Mouse (Mus musculus) midbrain, embryonic 14.5 days (tissue): Measurements from ENCODE around the gene Tpst1. TPM values are rescaled to one million over a fixed set of nuclear protein-coding genes. Genes with fewer than 3 reads are reported as not detected.

Source experiments
- ATAC-seq: fragments of 200-750 bp; cut with Nextera tagmentation; 2 replicates; pipeline ENCODE4 v1.8.0; 2017; ENCODE audit warnings: moderate number of reproducible peaks, moderate library complexity; ENCODE audit not compliant: low FRiP score, low TSS enrichment
- DNase-seq: peaks from one replicate; pipeline ENCODE4 v3.0.0-alpha.2; 2015
- H3K27ac ChIP-seq: fragments of 300-500 bp; sonication (generic); replicated peaks from 2 replicates; pipeline ENCODE4 v1.5.1; 2014; ENCODE audit warnings: mild to moderate bottlenecking, low read depth, low read length, moderate library complexity
- H3K27me3 ChIP-seq: fragments of 300-500 bp; sonication (generic); 2 replicates; pipeline ENCODE4 v1.6.1; 2014; ENCODE audit warnings: low read length, control low read depth, mixed read lengths; ENCODE audit not compliant: control insufficient read depth, insufficient read depth
- H3K36me3 ChIP-seq: fragments of 300-500 bp; sonication (generic); 2 replicates; pipeline ENCODE4 v1.6.1; 2014; ENCODE audit warnings: low read length, control low read depth; ENCODE audit not compliant: control insufficient read depth, insufficient read depth
- H3K4me1 ChIP-seq: fragments of 300-500 bp; sonication (generic); 2 replicates; pipeline ENCODE4 v1.6.1; 2014; ENCODE audit warnings: mild to moderate bottlenecking, antibody characterized with exemption, low read length, control low read depth; ENCODE audit not compliant: control insufficient read depth, insufficient read depth
- H3K4me2 ChIP-seq: fragments of 300-500 bp; sonication (generic); 2 replicates; pipeline ENCODE4 v1.6.1; 2014; ENCODE audit warnings: mild to moderate bottlenecking, low read length, moderate library complexity
- H3K4me3 ChIP-seq: fragments of 300-500 bp; sonication (generic); replicated peaks from 2 replicates; pipeline ENCODE4 v1.5.1; 2014; ENCODE audit warnings: low read depth, low read length
- H3K9ac ChIP-seq: fragments of 300-500 bp; sonication (generic); replicated peaks from 2 replicates; pipeline ENCODE4 v1.6.1; 2014; ENCODE audit warnings: mild to moderate bottlenecking, low read length, moderate library complexity
- H3K9me3 ChIP-seq: fragments of 300-500 bp; sonication (generic); 2 replicates; pipeline ENCODE4 v1.6.1; 2016; ENCODE audit warnings: low read length, control low read depth, mixed read lengths; ENCODE audit not compliant: control insufficient read depth
- WGBS: fragments of 180-500 bp; shearing (Covaris S2); extraction: QIAGEN DNeasy Blood & Tissue Kit; methylation state at CpG from one replicate; pipeline ENCODE4 v1.1.7; 2014; 5-methylcytosine and 5-hydroxymethylcytosine counted together
- polyA plus RNA-seq: library from polyadenylated mRNA; unstranded; fragments of >200 nt; fragmentation: Nextera tagmentation; extraction: Ambion mirVana; gene quantifications from 2 replicates; pipeline ENCODE4 v1.2.1, GENCODE M21; 2014

Gene Tpst1
- polyA plus RNA-seq, 1 experiment from 2014 or later: 55.8 TPM

DNA sequence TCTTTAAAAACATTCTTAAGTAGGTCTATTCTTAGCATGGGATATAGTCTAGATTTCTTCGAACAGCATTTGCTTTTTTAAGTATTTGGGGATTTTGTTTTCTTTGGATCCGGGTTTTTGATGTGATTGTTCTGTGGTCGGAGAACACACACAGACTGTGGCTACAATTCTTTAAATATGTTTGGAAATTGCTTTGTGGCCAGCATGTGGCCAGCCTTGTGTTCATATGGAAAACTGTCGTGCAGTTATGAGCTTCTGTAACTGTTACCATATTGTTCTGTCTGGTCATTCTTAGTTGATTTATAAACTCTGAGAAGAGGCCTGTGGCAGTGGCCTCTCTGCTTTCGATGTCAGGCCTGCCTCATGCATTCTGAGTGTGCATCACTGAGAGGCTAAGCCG lies 44.8 kb downstream of the Tpst1 start:
- Histone ChIP-seq H3K36me3 (peaks cover 19% of the 10 kb centered on the region), H3K27me3 (no peaks in the 10 kb centered on the region), H3K4me3 (no peak overlapping the region), H3K4me1 (no peaks in the 10 kb centered on the region), H3K9ac (no peak overlapping the region), H3K9me3 (no peaks in the 10 kb centered on the region), H3K27ac (no peak overlapping the region), H3K4me2 (no peak overlapping the region)
- WGBS: 91% methylated on average over 6 of the region's 6 CpGs
- no peak for DNase-seq
- ATAC-seq: no peak

DNA sequence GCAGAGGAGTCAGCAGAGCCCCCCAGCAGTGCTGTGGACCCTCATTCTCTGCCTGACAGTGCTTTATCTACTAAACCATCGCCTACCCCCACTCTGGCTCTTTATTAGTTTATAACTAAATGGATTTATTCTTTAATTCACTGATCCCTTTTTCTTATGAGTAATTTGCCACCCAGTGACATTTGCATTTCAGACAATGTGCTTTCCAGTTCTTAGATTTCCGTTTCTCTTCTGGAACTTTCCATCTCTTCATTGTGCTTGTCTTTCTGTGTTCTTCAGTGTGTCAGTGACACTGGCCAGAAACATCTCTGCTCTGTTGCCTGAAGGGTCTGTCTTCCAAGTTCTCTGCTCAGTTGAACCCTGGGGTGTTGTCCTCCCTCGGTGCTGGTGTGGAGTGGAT lies 46.1 kb downstream of the Tpst1 start:
- WGBS: 80% methylated on average over 3 of the region's 3 CpGs

GRCm38 (mm10) chr5:130120070-130120736 lies 47.1 kb downstream of the Tpst1 start:
- Histone ChIP-seq H3K36me3 (peaks cover 8% of the 10 kb centered on the region; the same call in 1 of the 2 replicates), H3K27ac (no peak overlapping the region)

More for the DNA sequence above, 46.1 kb downstream of the Tpst1 start:
- H3K4me3 ChIP-seq: no peak overlapping the region
- H3K4me1 ChIP-seq: no peaks in the 10 kb centered on the region
- H3K9ac ChIP-seq: no peak overlapping the region
- H3K27me3 ChIP-seq: no peaks in the 10 kb centered on the region
- 0 out of 2 replicates have a peak overlapping the region, but pooled peaks have one; percentile 13 for H3K27ac ChIP-seq
- H3K36me3 ChIP-seq: peaks cover 18% of the 10 kb centered on the region
- no peak for ATAC-seq
- DNase-seq: no peak
- no peaks in the 10 kb centered on the region for H3K9me3 ChIP-seq
- no peak overlapping the region for H3K4me2 ChIP-seq

GRCm38 (mm10) chr5:130120904-130121303 lies 47.8 kb downstream of the Tpst1 start:
- H3K27ac ChIP-seq: no peak overlapping the region
- ATAC-seq (no peak), DNase-seq (peak; percentile 20)
- H3K27me3 ChIP-seq: no peaks in the 10 kb centered on the region
- WGBS: 49% methylated on average over 6 of the region's 6 CpGs
- 0 out of 2 replicates have a peak, but pooled peaks cover 7% of the 10 kb centered on the region for H3K36me3 ChIP-seq
- H3K4me3 ChIP-seq: no peak overlapping the region
- no peak overlapping the region for H3K9ac ChIP-seq
- no peaks in the 10 kb centered on the region for H3K9me3 ChIP-seq
- no peaks in the 10 kb centered on the region for H3K4me1 ChIP-seq
- H3K4me2 ChIP-seq: no peak overlapping the region

More at GRCm38 (mm10) chr5:130120070-130120736, 47.1 kb downstream of the Tpst1 start:
- no peak for DNase-seq
- no peak for ATAC-seq
- Histone ChIP-seq H3K9me3 (no peaks in the 10 kb centered on the region), H3K9ac (no peak overlapping the region), H3K27me3 (no peaks in the 10 kb centered on the region), H3K4me1 (no peaks in the 10 kb centered on the region), H3K4me2 (no peak overlapping the region), H3K4me3 (no peak overlapping the region)
- 90% methylated on average over 12 of the region's 12 CpGs for WGBS

DNA sequence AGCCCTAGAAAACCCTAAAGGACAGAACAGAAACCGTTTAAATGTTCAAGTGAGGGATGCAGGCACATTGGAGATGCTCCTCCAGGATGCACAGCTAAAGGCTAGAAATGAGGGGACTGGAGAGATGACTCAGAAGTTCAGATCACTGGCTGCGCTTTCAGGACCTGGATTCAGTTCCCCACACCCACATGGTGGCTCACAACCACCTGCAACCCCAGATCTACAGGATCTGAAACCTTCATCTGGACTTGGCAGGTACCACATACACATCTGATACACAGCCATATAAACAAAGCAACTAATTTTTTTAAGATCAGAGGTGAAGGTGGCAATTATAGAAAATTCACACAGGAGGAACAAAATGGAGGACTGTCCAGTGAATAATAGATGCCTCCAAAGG lies 49.2 kb downstream of the Tpst1 start:
- 91% methylated on average over 2 of the region's 2 CpGs for whole genome bisulfite sequencing
- no peak overlapping the region for H3K4me3 ChIP-seq
- H3K9me3 ChIP-seq: no peaks in the 10 kb centered on the region
- no peak overlapping the region for H3K4me2 ChIP-seq
- no peak for DNase-seq
- ATAC-seq: no peak
- no peak overlapping the region for H3K27ac ChIP-seq
- H3K27me3 ChIP-seq: no peaks in the 10 kb centered on the region
- no peak overlapping the region for H3K9ac ChIP-seq
- H3K4me1 ChIP-seq: no peaks in the 10 kb centered on the region
- H3K36me3 ChIP-seq: no peaks in the 10 kb centered on the region

- Histone ChIP-seq H3K4me2 (no peak overlapping the region), H3K9me3 (no peaks in the 10 kb centered on the region), H3K9ac (no peak overlapping the region), H3K27me3 (no peaks in the 10 kb centered on the region), H3K4me1 (no peaks in the 10 kb centered on the region), H3K36me3 (no peaks in the 10 kb centered on the region), H3K27ac (peak overlapping the region; percentile 21; the same call in 1 of the 2 replicates), H3K4me3 (no peak overlapping the region)
- DNase-seq: peak; percentile 37
- no peak for ATAC-seq
- WGBS: 56% methylated on average over 5 of the region's 5 CpGs
These were observed 51.1 kb downstream of the Tpst1 start for GRCm38 (mm10) chr5:130124271-130124670.

DNA sequence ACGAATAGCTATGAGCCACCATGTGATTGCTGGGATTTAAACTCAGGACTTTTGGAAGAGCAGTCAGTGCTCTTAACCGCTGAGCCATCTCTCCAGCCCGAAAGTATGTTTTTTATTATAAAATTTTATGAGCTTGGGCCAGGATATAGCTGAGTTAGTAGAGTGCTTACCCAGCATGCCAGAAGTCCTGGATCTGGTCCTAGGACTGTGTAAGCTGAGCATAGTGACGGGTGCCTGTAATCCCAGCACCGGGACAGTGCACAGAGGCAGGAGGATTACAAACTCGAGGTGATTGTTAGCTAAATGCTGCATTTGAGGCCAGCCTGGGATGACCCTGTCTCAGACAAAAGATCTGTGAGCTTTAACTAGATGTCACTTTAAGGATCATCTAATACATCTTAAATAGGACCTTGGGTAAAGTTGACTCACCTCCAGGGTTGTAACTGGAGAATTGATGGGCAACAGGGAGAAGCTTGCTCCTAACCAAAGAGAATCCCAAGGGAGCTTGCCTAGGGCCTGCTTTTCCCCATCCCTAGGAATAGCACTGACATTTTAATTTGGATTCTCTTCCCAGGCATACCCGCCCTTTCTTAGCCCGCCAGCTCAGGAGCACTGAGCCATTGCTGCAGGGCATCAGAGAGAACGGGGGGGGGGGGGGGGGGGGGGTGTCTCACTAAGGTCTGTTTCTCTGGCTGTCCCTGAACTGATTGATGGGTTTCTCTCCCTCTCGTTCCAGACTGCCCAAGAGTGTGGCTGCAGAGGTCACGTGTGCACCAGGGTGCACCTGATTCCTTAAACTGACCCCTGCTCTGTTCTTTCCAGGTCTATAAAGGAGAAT lies 55.8 kb downstream of the Tpst1 start:
- no peak for ATAC-seq
- peak; percentile 8 for DNase-seq
- WGBS: 67% methylated on average over 10 of the region's 11 CpGs

GRCm38 (mm10) chr5:130129524-130129793 lies 56.3 kb downstream of the Tpst1 start:
- H3K27ac ChIP-seq: no peak overlapping the region
- no peak overlapping the region for H3K4me2 ChIP-seq
- H3K27me3 ChIP-seq: no peaks in the 10 kb centered on the region
- ATAC-seq (no peak), DNase-seq (no peak)
- no peaks in the 10 kb centered on the region for H3K9me3 ChIP-seq
- no peak overlapping the region for H3K4me3 ChIP-seq
- H3K4me1 ChIP-seq: no peaks in the 10 kb centered on the region
- 0 out of 2 replicates have a peak, but pooled peaks cover 7% of the 10 kb centered on the region for H3K36me3 ChIP-seq
- WGBS: 95% methylated on average over 5 of the region's 5 CpGs
- H3K9ac ChIP-seq: no peak overlapping the region

More for the DNA sequence above, 55.8 kb downstream of the Tpst1 start:
- Histone ChIP-seq H3K27me3 (no peaks in the 10 kb centered on the region), H3K9me3 (no peaks in the 10 kb centered on the region), H3K9ac (no peak overlapping the region), H3K4me1 (no peaks in the 10 kb centered on the region), H3K4me3 (no peak overlapping the region), H3K27ac (no peak overlapping the region), H3K4me2 (no peak overlapping the region), H3K36me3 (0 out of 2 replicates have a peak, but pooled peaks cover 7% of the 10 kb centered on the region)
